ENCODE assay signal across 7 mouse cellular contexts in the genomic region with DNA sequence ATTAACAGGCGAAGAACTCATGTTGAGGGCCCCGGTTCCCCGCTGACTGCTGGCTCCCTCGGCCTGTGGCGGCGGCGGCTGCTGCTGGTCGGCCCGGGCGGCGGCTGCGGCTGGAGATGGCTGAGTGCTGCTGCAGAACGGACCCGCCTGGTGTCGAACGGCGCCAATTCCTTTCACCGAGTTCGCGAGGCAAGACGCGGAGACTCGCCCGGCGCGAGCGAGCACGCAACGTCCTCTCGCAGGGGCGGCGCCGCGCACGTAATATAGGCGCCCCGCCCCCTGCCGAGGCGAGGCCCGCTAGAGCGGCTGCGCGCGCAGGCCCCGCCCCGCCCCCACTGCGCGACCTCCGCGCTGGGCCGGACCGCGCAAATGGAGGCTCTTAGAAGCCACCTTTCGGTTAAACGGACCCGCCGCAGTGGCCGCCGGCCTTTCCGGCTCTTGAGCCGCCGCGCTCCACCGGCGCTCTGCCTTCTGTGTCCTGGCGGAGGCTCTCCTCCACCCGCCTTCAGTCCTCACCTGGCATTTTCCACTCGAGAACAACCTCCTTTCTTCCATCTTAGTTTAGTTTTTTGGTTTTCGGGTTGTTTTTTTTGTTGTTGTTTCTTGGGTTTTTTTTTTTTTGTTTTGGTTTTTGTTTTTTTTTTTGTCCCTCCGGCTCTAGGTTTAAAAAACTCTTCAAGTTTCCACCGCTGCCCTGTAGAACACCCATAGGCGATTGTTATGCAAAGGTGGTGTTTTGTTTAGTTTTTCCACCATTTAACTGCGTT. TPM values are rescaled to one million over a fixed set of nuclear protein-coding genes. Genes with fewer than 3 reads are reported as not detected.
DNase-seq lines count a peak whose midpoint lies in the region; ATAC-seq lines count a peak whose summit lies in the region.

A gene (minus strand): TSS at position 247 of the 767 bp plus-strand sequence.

- peak within 1 kb of the TSS; percentile 99 for H3K4me3 ChIP-seq in intestine, embryonic 16.5 days (ENCODE audit: low read length)
- peak within 1 kb of the TSS; percentile 93 for H3K4me3 ChIP-seq in midbrain, embryonic 11.5 days (ENCODE audit: low read depth, low read length)

- H3K9me3 ChIP-seq in intestine, embryonic 16.5 days (ENCODE audit: control insufficient read depth, low read length), result no peaks in the 10 kb centered on the region
- no peaks in the 10 kb centered on the region for H3K9me3 ChIP-seq in midbrain, embryonic 11.5 days (ENCODE audit: control insufficient read depth, low read length)

- H3K36me3 ChIP-seq in intestine, embryonic 16.5 days (ENCODE audit: control insufficient read depth, insufficient read depth, low read length), result 0 out of 2 replicates have a peak, but pooled peaks cover under 1% of the 10 kb centered on the region
- H3K36me3 ChIP-seq in midbrain, embryonic 11.5 days (ENCODE audit: control insufficient read depth, insufficient read depth, low read length), result peaks cover 12% of the 10 kb centered on the region

- intact Hi-C loops in gastrocnemius, postnatal 36 days (cut with DNase I), result loop anchor here (1.0 kb wide), 1 partner anchor 69 kb away; a partner anchor contains a TSS
- intact Hi-C loops in left cerebral cortex, postnatal 36 days (cut with DNase I), result loop anchor here (1.0 to 2.0 kb wide), 3 partner anchors 31 to 111 kb away; a partner anchor contains a TSS

- peak; percentile 98 to 99 for DNase-seq in adrenal gland, adult 18-20 months (ENCODE audit: low spot score in 2 of 2)
- DNase-seq in embryo, embryonic 11 days, result peak; percentile 100
- DNase-seq in gastrocnemius, postnatal 36 days, result peak; percentile 95
- peak; percentile 96 to 98 for DNase-seq in left cerebral cortex, postnatal 36 days (ENCODE audit: low spot score in 2 of 2)
- DNase-seq in midbrain, embryonic 11.5 days (ENCODE audit: low spot score, missing footprints), result peak; percentile 100
- peak; percentile 97 for DNase-seq in skeletal muscle tissue, adult 2 months (ENCODE audit: low read depth, low spot score)

- H3K27me3 ChIP-seq in intestine, embryonic 16.5 days (replicated peaks; ENCODE audit: control insufficient read depth, insufficient read depth, low read length), result no peaks in the 10 kb centered on the region
- H3K27me3 ChIP-seq in midbrain, embryonic 11.5 days (ENCODE audit: control insufficient read depth, insufficient read depth, low read length), result no peaks in the 10 kb centered on the region

- under 1% methylated on average over 72 of the region's 73 CpGs for WGBS in intestine, embryonic 16.5 days
- under 1% methylated on average over 73 of the region's 73 CpGs for WGBS in midbrain, embryonic 11.5 days

- H3K27ac ChIP-seq in intestine, embryonic 16.5 days (ENCODE audit: low read length), result peak within 1 kb of the TSS; percentile 100
- peak within 1 kb of the TSS; percentile 96 for H3K27ac ChIP-seq in midbrain, embryonic 11.5 days (ENCODE audit: low read depth, low read length)

- peak within 1 kb of the TSS; percentile 100 for H3K9ac ChIP-seq in intestine, embryonic 16.5 days (ENCODE audit: low read depth, low read length)
- H3K9ac ChIP-seq in midbrain, embryonic 11.5 days (ENCODE audit: low read length), result peak within 1 kb of the TSS; percentile 100

- H3K4me1 ChIP-seq in intestine, embryonic 16.5 days (ENCODE audit: control insufficient read depth, insufficient read depth, low read length), result peaks cover 9% of the 10 kb centered on the region
- H3K4me1 ChIP-seq in midbrain, embryonic 11.5 days (ENCODE audit: control insufficient read depth, insufficient read depth, low read length), result peaks cover 15% of the 10 kb centered on the region

- peak; percentile 88 for ATAC-seq in intestine, embryonic 16.5 days
- peak; percentile 86 for ATAC-seq in midbrain, embryonic 11.5 days (ENCODE audit: low FRiP score)

- peak within 1 kb of the TSS; percentile 46 for H3K4me2 ChIP-seq in intestine, embryonic 16.5 days (ENCODE audit: low read depth, low read length)
- H3K4me2 ChIP-seq in midbrain, embryonic 11.5 days, result peak within 1 kb of the TSS; percentile 54

RNA-seq across cellular contexts. Expression of the gene that starts here (rescaled TPM):
- total RNA-seq in adrenal gland, adult 18-20 months (2021), result 100 to 1,000 TPM; 341 to 383 TPM
- total RNA-seq in gastrocnemius, postnatal 36 days (2021), result 100 to 1,000 TPM in 1 of 2 experiments, 10 to 100 TPM in 1; 91.7 to 124 TPM
- 137 and 155 TPM in 2 replicates for polyA plus RNA-seq in intestine, embryonic 16.5 days (2015; fragmentation: Nextera tagmentation; extraction: Ambion mirVana)
- total RNA-seq in left cerebral cortex, postnatal 36 days (2021), result 100 to 1,000 TPM; 321 to 436 TPM
- polyA plus RNA-seq in midbrain, embryonic 11.5 days (2014; fragmentation: Nextera tagmentation; extraction: Ambion mirVana), result 899 and 946 TPM in 2 replicates

Comparison
In these comparisons a context has a peak if more than half of its experiments do, and no peak if none do; other contexts are left out.
1. Peak in every context shown above with its lines: DNase-seq, ATAC-seq, H3K4me3 ChIP-seq and H3K27ac ChIP-seq.